Mouse (Mus musculus) left cerebral cortex, adult 8-10 months (tissue): ENCODE measurements at regions not wholly inside any gene's neighbourhood (a gene's known extent, or its start where the extent isn't known, plus 50 kb on each side); places are given as distances from the start of the nearest gene placed in this dataset.
"Not testable (repeated sequence)": the region's sequence is repeated elsewhere in the genome, so short reads cannot be mapped to it uniquely, and the experiment has no call there.

ENCODE experiments used
- DNase-seq, 2 experiments: peaks; one replicate each; pipeline ENCODE4 v3.0.0; 2022; ENCODE audit warnings: low spot score in 2 of 2

GRCm38 (mm10) chr8:34651750-34652149 is 540.2 kb upstream of the Gm10131 start:
- DNase-seq = no peak

DNA sequence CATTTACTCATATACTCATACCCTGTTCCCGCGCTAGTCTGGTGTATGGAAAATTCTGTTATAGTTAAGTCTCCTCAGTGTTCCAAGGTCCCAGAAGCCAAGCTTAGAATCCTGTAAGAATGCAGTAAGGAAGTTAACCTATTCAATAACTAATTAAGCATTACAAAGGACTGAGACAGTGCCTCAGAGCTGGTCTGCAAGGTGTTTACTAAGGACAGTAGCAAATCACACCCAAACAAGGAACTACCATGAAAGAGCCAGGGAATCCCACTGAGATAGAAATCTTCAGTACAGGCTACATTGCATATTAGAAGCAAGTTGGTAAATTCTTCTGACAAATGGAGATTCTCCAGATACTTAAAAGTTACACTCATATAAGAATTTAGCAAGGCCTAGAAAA is 516.7 kb upstream of the Gm10131 start:
- DNase-seq = not testable (repeated sequence)

GRCm38 (mm10) chr8:34625670-34626069 is 514.1 kb upstream of the Gm10131 start:
- DNase-seq = no peak

DNA sequence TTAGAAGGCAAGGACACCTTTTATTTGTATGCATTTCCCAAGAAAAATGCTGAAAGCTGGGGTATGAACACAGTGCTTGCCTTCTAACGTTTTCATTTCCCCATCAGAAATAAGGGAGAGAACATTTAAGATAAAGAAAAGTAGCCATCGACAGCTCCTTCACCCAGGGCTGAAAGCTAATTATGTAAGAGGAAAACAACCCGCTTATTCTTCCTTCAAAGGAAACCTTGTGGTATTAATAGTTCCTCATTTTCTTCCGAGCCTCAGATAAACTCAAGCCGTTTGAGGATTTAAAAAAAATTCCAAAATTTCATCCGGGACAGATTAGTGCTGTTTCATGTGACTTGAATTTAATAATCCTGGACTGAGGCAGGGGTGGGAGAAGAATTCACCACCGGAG is 512.2 kb upstream of the Gm10131 start:
- no peak for DNase-seq

GRCm38 (mm10) chr8:34622177-34623114 is 510.9 kb upstream of the Gm10131 start:
- no peak for DNase-seq

DNA sequence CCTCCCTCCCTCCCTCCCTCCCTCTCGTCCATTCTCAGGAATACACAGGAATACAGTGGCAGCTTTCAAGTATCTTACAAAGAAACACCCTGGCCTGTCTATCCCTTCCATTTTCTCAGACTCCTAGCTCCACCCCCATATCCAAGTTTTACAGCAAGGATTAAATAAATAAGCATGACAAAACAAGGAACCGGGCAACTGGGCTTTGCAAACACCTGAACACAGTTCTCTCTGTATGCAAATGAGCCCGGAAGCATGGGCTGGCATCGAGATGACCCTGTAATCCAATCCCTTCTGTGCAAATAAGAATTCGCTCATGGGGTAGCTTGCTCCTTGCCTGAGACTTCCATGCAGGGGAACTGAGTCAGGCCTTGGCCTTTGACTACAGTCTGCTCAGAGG is 506.5 kb upstream of the Gm10131 start:
- no peak for DNase-seq

GRCm38 (mm10) chr8:34614987-34615386 is 503.4 kb upstream of the Gm10131 start:
- no peak for DNase-seq

DNA sequence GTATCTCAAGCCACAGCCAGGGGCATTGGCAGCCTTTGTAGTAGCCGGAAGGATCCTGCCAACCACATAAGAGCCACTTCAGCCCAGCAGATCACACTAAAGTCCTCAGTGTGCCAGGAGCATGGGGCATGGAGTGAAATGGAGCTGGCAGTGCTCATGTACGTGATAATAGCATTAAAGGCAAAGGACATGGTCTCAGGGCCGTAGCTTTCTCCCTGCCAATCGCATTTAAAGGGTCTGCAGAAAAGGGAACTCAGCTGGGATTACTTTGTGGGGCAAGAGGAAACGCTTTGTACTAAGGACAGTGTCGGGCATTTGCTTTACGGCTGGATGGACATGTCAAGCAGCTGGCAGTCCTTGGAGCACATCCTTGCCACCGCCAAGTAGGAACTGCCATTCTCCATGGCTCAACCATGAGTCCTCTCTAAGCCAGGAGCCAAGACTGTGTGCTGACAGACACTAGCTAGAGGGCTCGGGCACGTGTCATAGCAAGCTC is 502.5 kb upstream of the Gm10131 start:
- DNase-seq = no peak

- DNase-seq = peak in 1 of 2 experiments; percentile 73
These were observed 501.6 kb upstream of the Gm10131 start for GRCm38 (mm10) chr8:34613138-34613537.

DNA sequence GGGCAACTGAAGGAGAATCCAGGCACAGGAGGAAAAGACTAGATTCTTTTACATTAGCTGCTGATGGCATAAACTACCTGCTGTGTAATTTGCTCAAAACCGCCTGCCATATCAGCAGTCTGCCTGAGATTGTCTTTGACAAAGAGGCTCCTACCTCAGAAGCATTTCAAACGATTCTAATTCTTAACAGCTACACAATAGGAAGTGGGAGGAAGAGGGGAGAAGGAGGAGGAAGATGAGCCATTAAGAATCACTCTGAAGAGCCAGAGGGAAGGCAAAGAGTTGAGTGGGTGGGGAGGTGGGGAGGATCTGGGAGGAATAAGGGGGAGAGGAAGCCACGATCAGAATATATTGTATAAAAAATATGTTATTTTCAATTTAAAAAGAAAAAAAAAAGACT is 500.9 kb upstream of the Gm10131 start:
- DNase-seq = no peak

DNA sequence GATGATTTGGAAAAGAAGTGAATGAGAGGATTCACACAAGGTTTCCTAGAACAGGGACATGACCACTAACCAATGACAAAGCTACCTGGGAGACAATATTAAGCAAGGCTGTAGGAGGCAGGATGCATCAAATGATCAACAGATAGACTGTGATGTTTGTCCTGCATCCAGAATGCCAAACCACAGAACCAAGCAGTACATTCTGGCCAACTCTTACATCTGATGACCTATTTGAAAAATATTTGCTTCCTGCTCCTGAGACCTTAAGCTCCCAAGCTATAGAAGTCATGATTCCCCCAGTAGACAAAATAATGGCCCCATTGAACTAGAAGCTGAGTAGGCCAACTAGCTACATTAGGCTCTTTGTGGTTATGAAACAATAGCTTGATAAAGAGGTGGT is 498.6 kb upstream of the Gm10131 start:
- no peak for DNase-seq

- DNase-seq = no peak
These were observed 495.9 kb upstream of the Gm10131 start for GRCm38 (mm10) chr8:34607426-34607825.

DNA sequence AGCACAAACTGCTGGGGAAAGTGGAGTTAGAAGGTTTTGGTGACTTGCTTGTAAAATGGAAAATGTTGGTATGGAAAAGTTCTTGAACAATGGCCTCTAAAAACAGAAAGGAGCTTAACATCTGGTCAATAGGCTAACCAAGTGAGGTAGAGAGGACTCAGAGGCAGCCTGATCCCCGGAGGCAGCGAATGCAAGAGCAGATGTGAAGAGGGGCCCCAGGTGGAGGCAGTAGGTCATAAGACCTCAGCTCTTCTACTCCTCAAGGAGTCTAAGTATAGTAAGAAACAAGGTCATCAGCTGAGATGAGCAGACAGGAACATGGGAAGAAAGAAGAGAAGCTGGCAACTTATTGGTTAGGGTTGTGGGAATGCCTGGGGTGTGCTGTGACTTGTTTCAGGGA is 493.5 kb upstream of the Gm10131 start:
- DNase-seq = no peak

- DNase-seq = no peak
These were observed 493.0 kb upstream of the Gm10131 start for GRCm38 (mm10) chr8:34604581-34604980.

- no peak for DNase-seq
These were observed 490.0 kb upstream of the Gm10131 start for GRCm38 (mm10) chr8:34601426-34601953.

DNA sequence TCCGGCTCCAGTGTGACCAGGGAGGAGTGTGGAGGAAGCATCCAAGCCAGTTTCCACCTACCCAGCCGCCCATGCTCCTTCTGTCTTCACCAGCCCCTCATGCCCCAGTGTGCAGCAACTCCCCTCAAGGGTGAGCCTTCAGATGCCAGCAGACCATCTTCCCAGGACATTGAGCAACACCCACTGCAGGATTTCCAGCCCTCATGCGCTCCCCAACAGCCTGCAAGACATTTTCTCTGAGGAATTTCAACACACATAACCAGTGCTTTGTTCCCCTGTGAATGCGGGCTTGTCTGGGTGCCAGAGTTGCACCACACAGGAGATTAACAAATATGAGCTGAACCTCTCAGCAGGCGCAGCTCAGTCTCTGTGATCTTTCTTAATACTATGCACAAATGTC is 489.3 kb upstream of the Gm10131 start:
- DNase-seq = no peak

- DNase-seq = no peak
These were observed 485.1 kb upstream of the Gm10131 start for GRCm38 (mm10) chr8:34596593-34596992.

GRCm38 (mm10) chr8:34590976-34591749 is 479.6 kb upstream of the Gm10131 start:
- peak in 1 of 2 experiments; percentile 24 for DNase-seq

DNA sequence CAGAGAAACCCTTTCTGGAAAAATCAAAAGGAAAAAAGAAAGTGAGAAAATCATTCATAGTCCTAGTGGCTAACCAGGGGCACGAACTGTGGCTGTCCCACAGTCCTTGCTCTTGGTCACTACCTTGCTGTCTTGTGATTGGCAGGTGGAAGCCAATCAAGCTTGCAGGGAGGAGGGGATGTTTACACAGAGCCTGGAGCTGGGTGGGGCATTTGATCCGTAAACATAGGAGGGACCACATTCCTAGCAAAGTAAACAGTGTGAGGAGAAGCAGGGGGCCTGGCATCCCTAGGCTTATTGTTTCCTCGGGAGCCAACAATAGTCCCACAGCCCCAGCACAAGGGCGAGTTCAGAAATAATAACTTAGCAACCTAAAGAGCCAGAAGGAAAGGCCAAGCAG is 466.5 kb upstream of the Gm10131 start:
- no peak for DNase-seq

- no peak for DNase-seq
These were observed 462.5 kb upstream of the Gm10131 start for GRCm38 (mm10) chr8:34574009-34574408.

DNA sequence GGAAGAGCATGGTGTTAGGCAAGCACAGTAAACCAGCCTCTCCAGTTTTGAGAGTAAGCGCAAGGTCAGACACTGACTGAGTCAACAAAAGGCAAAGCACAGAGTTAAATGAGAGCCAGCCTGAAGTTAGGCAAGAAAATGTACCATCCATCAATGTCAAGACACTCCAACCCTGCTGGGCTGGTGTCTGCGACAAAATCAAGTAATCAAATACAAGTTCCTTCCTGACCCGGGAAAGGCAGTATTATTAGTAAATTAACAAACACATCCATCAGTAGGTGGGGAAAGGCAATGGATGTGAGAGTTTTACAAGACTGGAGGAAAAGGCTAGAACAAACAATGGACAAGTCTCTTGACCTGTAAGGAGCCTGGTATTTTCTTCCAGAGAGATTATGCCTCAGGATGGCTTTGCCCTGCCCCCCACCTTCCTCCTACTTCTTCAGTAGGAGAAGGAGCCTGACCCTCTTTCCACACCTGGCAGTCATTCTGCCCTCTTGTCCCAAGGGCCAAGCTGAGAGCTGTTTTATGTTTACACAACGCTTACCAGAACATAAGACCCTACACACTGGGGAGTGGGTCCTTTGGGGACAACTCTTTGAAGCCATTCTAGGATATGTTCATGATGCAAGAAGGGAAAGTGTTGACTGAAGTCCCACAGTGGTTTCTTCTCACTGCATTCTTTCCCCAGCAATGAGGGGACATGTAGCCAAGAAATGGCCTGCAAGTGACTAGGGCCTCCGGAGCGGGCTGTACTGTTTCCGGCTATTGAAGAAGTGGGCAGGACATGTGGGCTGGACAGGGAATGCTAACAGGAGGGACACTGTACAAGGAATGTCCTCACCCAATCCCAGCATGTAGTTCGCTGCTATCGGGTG is 461.7 kb upstream of the Gm10131 start:
- DNase-seq = no peak
